Mouse (Mus musculus) lung, adult 2 months (tissue): Measurements from ENCODE around the gene Tssk2. TPM values are rescaled to one million over a fixed set of nuclear protein-coding genes. Genes with fewer than 3 reads are reported as not detected.

ENCODE experiments used
- DNase-seq: peaks from one replicate; pipeline ENCODE4 v3.0.0; 2022
- H3K4me1 ChIP-seq: fragments of 200-500 bp; 2 replicates; pipeline ENCODE4 v1.6.1; 2011; ENCODE audit warnings: low read length; ENCODE audit not compliant: control insufficient read depth, insufficient read depth
- H3K4me3 ChIP-seq: fragments of 200-500 bp; replicated peaks from 2 replicates; pipeline ENCODE3; 2011; ENCODE audit warnings: low read depth, mild to moderate bottlenecking, control low read depth, low read length; ENCODE audit errors: extremely low read depth
- CTCF ChIP-seq: fragments of 200-500 bp; IDR thresholded peaks from 2 replicates; pipeline ENCODE4 v1.5.1; 2011; ENCODE audit warnings: mild to moderate bottlenecking, low read length, control low read depth; ENCODE audit not compliant: insufficient read depth
- POLR2A ChIP-seq: fragments of 200-500 bp; IDR thresholded peaks from 2 replicates; pipeline ENCODE4 v1.6.1; 2011; ENCODE audit warnings: low read depth, mild to moderate bottlenecking, control low read depth, low read length, borderline replicate concordance; ENCODE audit errors: extremely low read depth
- whole genome bisulfite sequencing: fragments of 180-500 bp; shearing (Covaris S2); methylation state at CpG from one replicate; pipeline ENCODE4 v1.1.7; 2018; 5-methylcytosine and 5-hydroxymethylcytosine counted together
- polyA plus RNA-seq: library from polyadenylated mRNA; depleted of rRNA; stranded (reverse); fragments of >200 nt; gene quantifications from 2 replicates; pipeline ENCODE4 v1.2.3, GENCODE M21; 2012

Tssk2 gene
- polyA plus RNA-seq, 1 experiment = not detected

DNA sequence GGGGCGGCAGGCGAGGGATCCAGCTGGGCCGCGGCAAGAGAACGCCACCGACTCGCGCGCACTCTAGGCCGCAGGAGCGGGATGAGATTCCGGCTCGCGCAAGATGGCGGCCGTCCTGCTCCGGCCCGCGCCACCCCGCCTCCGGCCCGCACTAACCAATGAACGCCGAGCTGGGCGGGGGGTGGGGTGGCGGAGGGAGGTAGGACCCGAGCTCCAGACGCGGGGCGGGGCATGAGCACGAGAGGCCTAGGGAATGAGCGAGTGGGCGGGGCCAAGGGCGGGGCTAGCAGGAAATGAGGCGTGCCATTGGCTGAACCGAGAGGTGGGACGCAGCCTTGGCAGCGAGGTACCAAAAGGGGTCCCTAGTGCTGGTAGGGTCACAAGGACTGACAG, 6.9 kb upstream of the Tssk2 start, which contains the start of gene Gm20518:
Gm20518 (minus strand) TSS at position 105 of the 393 bp plus-strand sequence.
- H3K4me3 ChIP-seq = peak within 1 kb of the TSS; percentile 67
- WGBS = under 1% methylated on average over 32 of the region's 38 CpGs
- peaks cover 7% of the 10 kb centered on the region; the same call in 1 of the 2 replicates for H3K4me1 ChIP-seq
- peak; percentile 98 for DNase-seq
- TF ChIP-seq CTCF (no peak), POLR2A (peak; percentile 73; the same call in 1 of the 2 replicates)

DNA sequence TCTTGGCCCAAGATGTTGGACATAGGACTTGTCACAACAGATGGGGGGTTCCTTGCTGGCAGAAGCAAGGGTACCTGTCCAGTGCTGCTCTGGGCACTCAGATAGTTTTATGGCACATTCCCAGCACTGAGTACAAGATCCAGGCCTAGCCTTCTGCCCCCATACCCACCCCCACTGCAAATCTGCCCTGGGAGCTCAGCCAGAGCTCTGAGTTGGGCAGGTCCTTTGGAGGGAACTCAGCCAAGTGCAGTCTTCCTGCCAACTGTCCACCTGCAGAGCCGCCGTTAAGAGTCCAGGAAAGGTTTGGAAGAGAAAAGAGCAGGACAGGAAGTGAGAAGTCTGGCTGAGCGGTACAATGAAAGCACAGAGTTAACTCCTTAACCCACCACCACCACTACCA, 5.8 kb upstream of the Tssk2 start:
- Histone ChIP-seq H3K4me1 (peaks cover 7% of the 10 kb centered on the region; the same call in 1 of the 2 replicates), H3K4me3 (no peak overlapping the region)
- WGBS = 33% methylated on average over 3 of the region's 3 CpGs
- peak; percentile 37 for DNase-seq
- no peak for TF ChIP-seq CTCF
- no peak for TF ChIP-seq POLR2A

DNA sequence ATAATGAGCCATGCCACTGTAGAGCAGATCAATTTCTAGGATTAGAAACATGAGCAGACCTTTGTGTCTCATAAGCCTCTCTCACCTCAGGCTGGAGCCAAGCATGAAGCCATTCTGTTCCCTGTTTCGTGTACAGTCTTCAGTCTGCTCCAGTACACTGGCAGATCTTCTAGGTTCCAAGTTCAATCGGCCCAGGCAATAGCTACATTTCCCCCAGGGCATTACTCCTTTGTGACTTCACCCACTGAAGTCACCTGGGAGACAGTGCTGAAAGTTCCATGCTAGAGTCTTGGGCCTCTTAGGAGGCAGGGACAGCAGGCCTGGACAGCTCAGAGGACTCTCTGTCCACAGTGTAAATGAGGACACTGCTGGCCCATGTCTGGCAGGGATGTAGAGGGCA, 4.5 kb upstream of the Tssk2 start, which contains the start of gene Tssk1:
Tssk1 (plus strand) TSS at position 301 of the 400 bp plus-strand sequence.
- no peak within 1 kb of the TSS for H3K4me3 ChIP-seq
- 76% methylated on average over 2 of the region's 2 CpGs for WGBS
- no peak for TF ChIP-seq CTCF
- TF ChIP-seq POLR2A = no peak
- DNase-seq = no peak
- peaks cover 7% of the 10 kb centered on the region; the same call in 1 of the 2 replicates for H3K4me1 ChIP-seq

DNA sequence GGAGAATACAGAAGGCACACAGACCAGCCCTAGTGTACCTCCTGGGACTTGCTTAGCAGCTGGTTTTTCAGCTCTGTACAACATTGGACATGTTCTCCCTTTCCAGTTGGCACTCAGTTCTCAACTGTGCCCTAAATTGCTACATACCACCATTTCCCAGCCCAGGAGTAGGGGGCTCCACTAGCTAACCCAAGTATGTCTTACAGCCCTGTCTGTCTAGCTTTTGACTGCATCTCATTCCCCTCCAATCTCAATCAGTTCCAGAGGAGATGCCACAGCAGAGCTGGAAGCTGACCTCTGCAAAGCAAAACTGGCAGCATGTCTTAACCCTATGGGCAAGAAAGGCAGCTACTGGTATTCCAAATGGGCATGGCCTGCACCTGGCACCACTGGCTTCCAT, 2.3 kb upstream of the Tssk2 start:
- no peak for DNase-seq
- no peak for TF ChIP-seq CTCF
- H3K4me1 ChIP-seq = no peaks in the 10 kb centered on the region
- H3K4me3 ChIP-seq = no peak overlapping the region

DNA sequence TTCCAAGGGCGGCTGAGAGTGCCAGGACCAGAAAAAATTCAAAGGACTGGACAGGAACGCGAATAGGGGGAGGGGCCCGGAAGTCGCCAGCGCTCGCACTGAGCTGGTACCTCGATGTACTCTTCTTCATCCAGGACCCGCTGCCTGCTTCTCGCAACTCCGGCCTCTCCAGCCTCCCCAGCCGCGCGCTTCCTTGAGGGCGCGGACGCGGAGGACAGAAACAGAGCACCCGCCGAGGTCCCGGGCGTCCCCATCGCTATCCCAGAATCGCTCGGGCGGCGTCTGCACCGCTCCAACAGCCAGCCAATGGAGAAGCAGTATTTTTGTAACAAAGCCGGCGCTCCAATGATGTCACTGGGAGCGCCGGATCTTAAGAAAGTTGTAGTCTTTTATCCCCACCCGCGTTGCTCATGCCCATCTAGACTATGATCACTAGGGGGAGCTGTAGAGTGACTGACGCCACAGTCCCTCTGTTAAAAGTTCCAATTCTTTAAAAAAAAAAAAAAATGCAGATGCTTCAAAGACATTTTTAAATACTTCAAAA, 12.7 kb downstream of the Tssk2 start, which contains the start of gene Ess2:
Ess2 (minus strand) TSS at position 297 of the 544 bp plus-strand sequence.
- under 1% methylated on average over 35 of the region's 35 CpGs for WGBS
- Histone ChIP-seq H3K4me3 (peak within 1 kb of the TSS; percentile 93), H3K4me1 (no peaks in the 10 kb centered on the region)
- TF ChIP-seq POLR2A (peak; percentile 67; the same call in 1 of the 2 replicates), CTCF (peak; percentile 65)
- DNase-seq = peak; percentile 86

DNA sequence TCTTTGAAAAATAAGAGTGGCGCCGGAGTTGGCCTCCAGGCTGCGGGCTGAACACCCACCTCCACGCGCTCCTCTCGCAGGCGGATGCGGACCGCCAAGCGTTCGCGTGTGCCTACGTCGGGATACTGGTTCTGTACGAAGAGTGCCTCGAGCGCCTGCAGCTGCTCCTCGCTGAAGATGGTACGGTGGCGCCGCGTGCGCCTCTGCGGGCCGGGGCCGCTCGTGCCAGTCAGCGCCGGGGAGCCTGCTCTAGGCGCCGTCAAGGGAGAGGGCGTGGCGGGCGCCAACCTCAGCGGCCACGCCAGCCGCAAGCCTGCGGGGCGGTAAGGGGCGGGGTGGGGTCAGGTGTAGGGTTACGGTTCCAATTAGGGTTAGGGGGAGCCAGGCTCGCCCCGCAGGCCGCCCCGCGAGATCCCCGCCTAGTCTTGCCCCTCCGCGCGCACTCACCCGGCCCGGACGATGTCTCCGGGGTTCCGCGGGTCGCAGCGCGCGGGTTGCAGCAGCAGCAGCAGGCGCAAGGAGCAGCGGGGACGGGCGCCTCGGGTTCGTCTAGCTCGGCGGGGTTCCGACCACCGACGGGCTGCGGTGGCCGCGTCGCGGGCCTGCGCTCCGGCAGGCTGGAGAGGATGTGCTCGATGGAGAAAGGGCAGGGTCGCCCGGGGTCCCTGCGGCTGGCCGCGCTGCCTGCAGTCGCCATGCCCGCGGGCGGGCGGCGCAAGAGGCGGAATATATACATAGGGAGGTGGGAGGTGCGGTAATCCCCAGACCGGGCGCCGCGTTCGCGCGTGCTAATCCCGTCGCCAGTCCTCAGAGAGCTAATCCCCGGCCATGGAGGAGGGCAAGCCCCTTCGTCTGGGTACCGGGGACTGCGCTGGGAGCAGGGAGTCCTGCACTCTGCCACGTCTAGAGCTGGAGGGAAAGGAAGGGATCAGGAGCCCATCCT, 16.1 kb downstream of the Tssk2 start, which contains the start of gene Gsc2:
Gsc2 (minus strand) TSS at position 753 of the 943 bp plus-strand sequence.
- DNase-seq = no peak
- WGBS = under 1% methylated on average over 100 of the region's 106 CpGs
- TF ChIP-seq POLR2A (no peak), CTCF (no peak)
- H3K4me3 ChIP-seq = no peak within 1 kb of the TSS
- no peaks in the 10 kb centered on the region for H3K4me1 ChIP-seq

DNA sequence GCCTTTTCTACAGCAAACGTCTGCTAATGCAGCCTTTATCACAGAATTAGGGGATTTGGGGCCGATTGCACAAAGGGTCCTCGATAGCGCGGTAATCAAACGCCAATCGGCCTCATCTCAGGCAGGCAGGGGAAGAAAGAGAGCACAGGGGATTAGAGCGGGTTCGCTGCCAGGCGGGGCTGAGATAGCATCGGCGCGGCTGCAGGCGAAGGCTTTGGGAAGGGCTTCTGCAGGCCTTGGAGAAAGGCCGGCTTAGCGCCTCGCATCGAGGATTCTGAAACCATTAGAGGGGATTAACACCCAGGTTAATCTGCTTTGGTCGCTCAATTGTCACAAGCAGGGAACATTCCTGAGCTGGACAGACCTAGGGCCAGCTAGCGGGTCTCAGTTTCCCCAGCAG, 22.1 kb downstream of the Tssk2 start:
- 31% methylated on average over 20 of the region's 20 CpGs for WGBS
- TF ChIP-seq POLR2A (no peak), CTCF (no peak)
- DNase-seq = no peak
- peaks cover 7% of the 10 kb centered on the region for H3K4me1 ChIP-seq
- H3K4me3 ChIP-seq = no peak overlapping the region

DNA sequence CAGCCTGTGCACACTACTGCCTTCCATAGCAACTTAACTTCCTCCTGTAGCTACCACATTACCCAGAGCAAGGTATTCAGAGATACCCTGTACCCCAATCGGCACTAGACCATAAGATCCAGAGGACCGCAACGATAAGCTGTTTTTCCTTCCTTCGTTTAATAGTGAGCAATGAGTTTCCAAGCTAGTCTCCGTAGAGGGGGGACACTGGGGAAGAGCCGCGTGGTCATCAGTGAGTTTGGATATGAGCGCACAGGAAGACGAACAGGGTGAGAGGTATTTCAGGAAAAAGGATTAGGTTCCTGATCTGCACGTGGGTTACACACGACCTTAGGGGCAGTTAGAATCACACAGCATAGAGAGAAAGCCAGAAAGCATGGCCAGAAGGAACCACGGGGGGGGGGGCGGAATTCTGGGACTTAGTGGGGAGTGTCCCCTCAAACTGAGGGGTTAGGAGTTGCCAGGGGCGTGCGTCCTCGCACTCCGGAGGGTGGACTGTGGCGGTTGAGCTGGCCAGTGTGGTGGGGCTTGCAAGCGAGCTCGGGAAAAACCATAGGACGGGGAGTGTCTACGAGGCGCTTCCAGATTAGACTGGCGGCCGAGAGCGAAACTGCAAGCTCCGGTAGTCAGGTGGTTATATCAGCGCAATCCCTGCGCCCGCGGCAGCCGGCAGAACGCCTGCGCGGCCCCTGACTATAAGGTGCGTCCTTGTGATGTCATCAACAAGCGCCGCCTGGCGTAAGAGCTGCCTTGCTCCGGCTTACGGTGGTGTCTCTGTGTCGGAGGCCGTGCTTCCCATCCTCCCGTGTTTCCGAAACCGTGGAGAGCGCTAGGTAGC, 23.1 kb downstream of the Tssk2 start:
- WGBS = under 1% methylated on average over 46 of the region's 47 CpGs
- TF ChIP-seq POLR2A (peak; percentile 95), CTCF (peak; percentile 43)
- H3K4me1 ChIP-seq = peaks cover 7% of the 10 kb centered on the region
- H3K4me3 ChIP-seq = peak overlapping the region; percentile 87
- DNase-seq = peak; percentile 95

DNA sequence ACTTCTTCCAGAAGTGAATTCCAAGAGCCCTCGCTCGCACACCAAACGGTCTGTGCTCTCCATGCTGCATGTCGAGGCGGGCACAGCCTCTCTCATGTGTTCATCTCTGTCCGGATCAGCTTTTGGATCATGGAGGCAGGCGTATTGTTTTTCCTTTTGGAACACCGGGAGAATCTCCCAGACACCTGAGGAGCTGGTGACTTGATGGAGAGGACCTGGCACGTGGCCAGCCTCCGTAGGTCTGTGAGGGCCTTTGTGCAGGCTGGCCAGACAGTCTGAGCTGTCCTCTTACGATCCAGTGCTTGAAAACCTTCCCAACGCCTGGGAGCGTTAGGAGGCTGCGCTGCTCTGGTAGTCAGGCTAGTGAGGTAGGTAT, 23.7 kb downstream of the Tssk2 start:
- no peak for DNase-seq
- under 1% methylated on average over 14 of the region's 14 CpGs for WGBS
- Histone ChIP-seq H3K4me1 (peaks cover 7% of the 10 kb centered on the region), H3K4me3 (peak overlapping the region; percentile 72)
- TF ChIP-seq POLR2A = no peak
- TF ChIP-seq CTCF = no peak
